Mouse (Mus musculus) layer of hippocampus, adult 9-11 months (tissue): Measurements from ENCODE around the gene Gpr146.

Experiments used
- DNase-seq: peaks from one replicate; pipeline ENCODE4 v3.0.0; 2022

The Gpr146 gene

DNA sequence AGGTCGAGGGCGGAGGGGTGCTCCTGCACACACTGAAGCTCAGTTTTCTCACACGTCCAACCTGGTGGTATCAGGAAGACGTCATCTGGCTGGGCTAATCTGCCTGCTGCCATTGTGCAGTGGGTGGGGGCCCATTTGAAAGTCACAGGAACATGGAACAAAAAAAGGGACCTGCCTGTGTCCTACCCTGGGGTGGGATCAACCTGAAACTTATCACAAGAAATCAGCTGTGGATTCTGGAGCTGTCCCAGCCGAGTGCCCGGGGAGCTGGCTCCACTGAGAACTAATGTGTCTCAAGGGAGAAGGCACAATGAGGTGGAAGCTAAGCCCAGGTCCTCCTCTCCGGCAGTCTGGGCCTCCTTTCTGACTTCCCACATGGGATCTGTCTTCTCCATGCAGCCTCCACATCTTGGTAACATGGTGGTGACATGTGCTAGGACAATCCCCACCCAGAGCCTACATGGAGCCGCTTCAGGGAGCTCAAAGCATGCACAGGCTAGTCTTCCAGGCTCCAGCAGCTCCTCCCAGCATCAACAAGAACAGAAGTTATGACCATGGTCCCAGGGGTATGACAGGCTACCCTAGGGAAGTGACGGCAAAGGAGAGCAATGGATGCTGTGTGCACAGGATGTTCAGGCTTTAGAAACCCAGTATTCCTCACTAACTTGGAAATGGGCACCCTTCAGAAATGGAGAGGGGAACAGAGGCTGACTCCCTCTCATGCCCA lies 56.5 kb downstream of the Gpr146 start:
- DNase-seq, result no peak

DNA sequence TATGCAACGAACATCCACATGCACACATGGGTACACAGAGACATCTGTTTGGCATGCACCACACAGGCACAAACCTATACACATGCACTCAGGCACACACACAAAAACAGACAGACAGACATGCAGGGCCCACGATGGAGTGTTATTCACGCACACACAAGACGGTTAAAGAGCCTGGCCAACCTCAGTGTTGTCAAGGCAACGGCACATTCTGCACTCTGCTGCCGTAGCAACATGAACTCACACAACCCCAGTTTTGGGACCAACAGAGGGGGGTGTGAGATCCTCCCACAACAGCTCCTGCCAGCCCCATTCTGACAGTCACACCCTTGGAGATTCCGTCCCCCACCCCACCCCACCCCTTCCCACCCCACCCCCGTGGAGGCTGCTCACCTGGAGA lies 57.4 kb downstream of the Gpr146 start:
- peak; percentile 89 for DNase-seq

DNA sequence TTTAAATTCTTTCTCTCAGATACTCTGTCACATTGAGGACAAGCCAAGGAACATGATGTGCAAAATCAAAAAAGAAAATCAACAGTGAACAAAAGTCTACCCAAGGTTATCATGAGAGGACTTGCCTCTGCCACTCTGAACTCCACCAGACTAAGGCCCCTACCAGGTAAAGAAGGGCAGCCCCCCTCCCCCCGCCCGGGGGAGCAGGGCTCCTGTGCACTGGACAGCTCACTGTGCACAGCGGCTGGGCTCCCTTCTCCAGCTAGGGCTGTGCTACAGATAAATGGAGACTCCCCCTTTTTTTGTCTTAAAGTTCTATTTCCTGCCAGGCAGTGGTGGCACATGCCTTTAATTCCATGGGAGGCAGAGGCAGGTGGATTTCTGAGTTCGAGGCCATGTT lies 60.3 kb downstream of the Gpr146 start:
- DNase-seq, result no peak

DNA sequence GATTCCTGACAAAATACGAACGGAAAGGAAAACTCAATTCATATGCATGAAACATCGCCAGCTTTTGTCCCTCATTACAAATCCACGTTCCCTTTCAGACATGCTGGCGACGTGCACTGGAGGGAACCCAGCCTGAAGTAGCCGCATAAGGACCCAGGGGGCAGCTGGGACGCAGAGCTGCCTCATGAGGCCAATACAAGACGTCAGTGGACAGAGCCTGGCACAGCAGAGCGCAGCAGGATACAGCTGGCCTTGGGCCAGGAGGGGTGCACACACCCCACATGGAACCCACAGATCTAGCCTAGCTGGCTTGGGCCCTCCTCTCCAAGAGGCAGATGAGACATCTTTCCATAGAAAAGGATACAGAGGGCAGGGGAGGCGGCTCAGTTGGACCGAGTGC lies 60.9 kb downstream of the Gpr146 start:
- no peak for DNase-seq

DNA sequence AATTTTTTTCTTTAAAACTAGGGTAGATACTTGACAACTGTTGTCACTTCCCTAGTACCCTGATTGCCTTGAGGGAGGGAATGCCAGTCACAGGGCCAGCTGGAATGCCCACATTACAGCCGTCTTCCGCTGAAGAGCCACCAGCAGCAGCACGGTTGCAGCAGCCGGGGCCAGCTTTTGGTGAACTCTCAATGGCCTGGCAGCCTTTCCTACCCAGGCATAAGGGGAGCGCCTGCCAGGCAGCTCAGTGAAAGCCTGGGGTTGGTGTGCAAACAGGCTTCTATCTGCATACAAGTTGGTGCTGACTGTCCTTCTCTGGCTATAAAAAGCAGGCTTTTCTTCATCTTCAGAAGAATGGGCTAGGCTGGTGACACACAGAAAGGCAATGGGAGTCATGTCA lies 63.0 kb downstream of the Gpr146 start:
- peak; percentile 60 for DNase-seq

DNA sequence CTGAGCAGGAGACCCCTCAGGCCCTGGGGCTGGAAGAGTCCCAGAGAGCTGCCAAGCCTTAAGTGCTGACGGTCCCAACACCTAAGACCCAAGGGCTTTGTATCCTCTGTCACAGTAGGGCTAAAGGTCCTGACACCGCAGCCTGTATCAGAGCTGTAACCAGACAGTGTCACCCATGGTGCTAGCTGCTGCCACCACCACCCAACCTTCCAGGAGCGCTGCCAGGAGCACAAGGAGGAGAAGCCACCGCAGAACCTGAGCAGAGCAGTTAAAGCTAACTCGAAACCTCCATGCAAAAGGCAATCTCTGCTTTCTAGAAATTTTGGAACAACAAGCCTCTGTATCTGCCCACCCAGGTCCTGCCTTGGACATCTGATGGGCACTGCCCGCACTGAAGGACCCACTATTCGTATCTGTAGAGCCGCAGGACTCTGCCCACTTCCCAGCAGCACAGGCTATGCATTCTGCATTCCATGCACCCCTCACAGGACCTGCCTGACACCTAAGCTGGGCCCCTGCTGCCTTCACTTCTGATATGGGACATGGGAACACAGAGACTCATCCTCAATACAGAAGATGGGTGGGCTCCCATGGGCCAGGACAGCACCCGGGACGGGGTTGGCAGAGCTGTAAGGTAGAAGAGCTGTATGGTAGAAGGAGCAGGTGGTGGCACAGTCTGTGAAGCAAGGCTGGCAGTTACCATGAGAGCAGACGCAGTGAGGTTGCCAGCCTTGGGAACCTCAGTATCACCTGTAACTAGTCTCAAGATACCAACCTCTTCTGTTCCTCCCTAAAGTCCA lies 63.6 kb downstream of the Gpr146 start:
- DNase-seq, result no peak

DNA sequence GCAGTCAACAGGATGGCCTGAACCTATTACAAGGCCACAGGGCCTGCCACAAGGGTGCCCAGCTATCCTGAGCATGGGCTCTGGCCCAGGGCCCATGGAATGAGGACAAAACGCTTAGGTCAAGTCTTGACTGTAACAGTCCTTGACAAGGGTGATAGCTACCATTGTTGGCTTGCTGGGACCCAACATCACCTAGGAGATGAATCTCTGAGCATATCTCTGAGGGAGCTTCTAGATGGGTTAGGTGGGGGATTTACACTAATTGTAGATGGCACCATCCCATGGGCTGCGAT lies 64.2 kb downstream of the Gpr146 start:
- no peak for DNase-seq

DNA sequence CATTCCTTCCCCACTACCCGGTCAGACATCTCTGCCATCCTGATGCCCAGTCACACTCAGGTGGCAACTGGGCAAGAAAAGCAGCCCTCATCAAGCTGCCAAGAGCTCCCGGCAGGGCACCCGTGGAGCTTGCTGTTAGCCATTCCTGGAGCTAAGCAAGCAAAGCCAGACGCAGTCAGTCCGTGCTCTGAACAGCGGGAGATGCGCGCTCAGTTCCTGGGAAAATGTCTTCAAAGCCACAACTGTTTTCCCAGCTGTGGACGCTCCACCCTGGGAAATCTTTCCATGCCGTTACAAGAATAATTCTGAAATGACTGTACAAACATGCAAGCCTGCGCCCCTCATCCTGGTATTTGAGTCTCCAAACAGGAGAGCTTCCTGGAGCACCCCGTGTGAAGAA lies 64.9 kb downstream of the Gpr146 start:
- no peak for DNase-seq

DNA sequence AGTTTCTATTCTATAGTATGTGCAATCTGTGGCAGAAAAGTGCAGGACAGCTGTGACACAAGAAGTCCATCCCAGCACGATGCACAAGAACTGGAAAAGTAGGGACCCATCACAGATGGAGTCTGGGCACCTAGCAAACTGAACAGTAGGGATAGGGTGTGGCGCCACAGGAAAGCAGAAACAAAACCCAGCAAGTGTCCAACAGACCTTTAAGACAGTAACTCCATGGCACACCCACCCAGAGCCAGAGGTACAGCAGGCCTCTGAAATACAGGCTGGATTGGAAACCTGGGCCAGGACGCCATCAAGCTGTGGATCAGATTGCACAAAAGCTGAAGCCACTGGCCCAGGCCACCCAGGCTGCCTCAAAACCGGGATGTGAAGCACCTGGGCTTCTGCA lies 65.5 kb downstream of the Gpr146 start:
- DNase-seq, result no peak

DNA sequence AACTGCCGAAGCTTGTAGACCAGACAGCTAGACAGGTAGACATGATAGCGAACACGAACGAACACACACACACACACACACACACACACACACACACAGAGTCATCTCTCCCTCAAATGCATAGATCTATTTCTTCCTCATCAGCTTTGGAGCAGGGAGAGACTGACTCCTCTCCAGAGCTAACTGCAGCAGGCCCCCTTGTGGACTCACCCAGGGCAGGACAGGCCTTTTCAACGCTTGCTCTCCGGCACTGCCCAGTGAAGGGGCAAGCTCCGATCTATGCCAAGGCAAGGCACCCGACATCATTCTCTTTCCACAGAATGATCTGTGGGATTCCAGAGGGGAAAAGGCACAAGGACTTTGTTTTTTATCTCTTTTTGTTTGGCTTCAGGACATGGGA lies 67.8 kb downstream of the Gpr146 start:
- DNase-seq, result no peak
